Mouse (Mus musculus) CH12.LX (cell line): ENCODE measurements around the gene Nmral1. TPM values are rescaled to one million over a fixed set of nuclear protein-coding genes. Genes with fewer than 3 reads are reported as not detected.

ENCODE experiments used
- DNase-seq: peaks from one replicate; pipeline ENCODE4 v3.0.0-alpha.2; 2013; ENCODE audit errors: extremely low read depth
- H3K27ac ChIP-seq: 2 replicates; pipeline ENCODE4 v1.5.1; 2012; ENCODE audit warnings: low read depth, mild to moderate bottlenecking, control low read depth, moderate library complexity; ENCODE audit not compliant: insufficient read depth
- H3K27me3 ChIP-seq: replicated peaks from 2 replicates; pipeline ENCODE3; 2012; ENCODE audit warnings: inconsistent platforms
- H3K36me3 ChIP-seq, 2 experiments: replicated peaks in 1 of 2; 2 replicates each; pipeline versions ENCODE3 to v1.6.1; 2012; ENCODE audit warnings: inconsistent platforms in 1 of 2, low read length in 1 of 2, mild to moderate bottlenecking in 1 of 2, mixed read lengths in 1 of 2, moderate library complexity in 1 of 2; ENCODE audit not compliant: control insufficient read depth in 1 of 2, insufficient read depth in 1 of 2
- H3K4me1 ChIP-seq, 2 experiments: 2 replicates each; pipeline ENCODE4 v1.6.1; 2012; ENCODE audit warnings: inconsistent platforms in 1 of 2, moderate library complexity in 1 of 2; ENCODE audit not compliant: insufficient read depth in 2 of 2, control insufficient read depth in 1 of 2
- H3K4me2 ChIP-seq: 2 replicates; pipeline ENCODE4 v1.6.1; 2012; ENCODE audit warnings: low read depth, mild to moderate bottlenecking, control low read depth; ENCODE audit not compliant: poor library complexity, insufficient read depth, severe bottlenecking
- H3K4me3 ChIP-seq, 3 experiments: fragments of 150-350 bp in 1 of 3; sonication (generic) in 1 of 3; replicated peaks in 1 of 3; 2 replicates each; pipeline versions ENCODE3 to v1.5.1; 2011 to 2012; ENCODE audit warnings: low read depth in 2 of 3, low read length in 2 of 3, mild to moderate bottlenecking in 2 of 3, moderate library complexity in 2 of 3, control low read depth in 1 of 3, improper control_type of control experiment in 1 of 3, inconsistent platforms in 1 of 3, mixed read lengths in 1 of 3; ENCODE audit not compliant: poor library complexity in 1 of 3
- H3K79me2 ChIP-seq: replicated peaks from 2 replicates; pipeline ENCODE4 v1.6.1; 2012; ENCODE audit warnings: mild to moderate bottlenecking, moderate library complexity; ENCODE audit not compliant: control insufficient read depth, poor library complexity, insufficient read depth, severe bottlenecking; ENCODE audit errors: extremely low read depth
- H3K9ac ChIP-seq: 2 replicates; pipeline ENCODE4 v1.6.1; 2012; ENCODE audit warnings: low read depth, mild to moderate bottlenecking, control low read depth, moderate library complexity; ENCODE audit not compliant: insufficient read depth
- H3K9me3 ChIP-seq: replicated peaks from 2 replicates; pipeline ENCODE3; 2012; ENCODE audit warnings: low read length, inconsistent platforms, mixed read lengths
- BHLHE40 ChIP-seq: IDR thresholded peaks from 2 replicates; pipeline ENCODE4 v1.6.1; 2011; ENCODE audit warnings: mild to moderate bottlenecking, low read depth, low read length, improper control_type of control experiment
- CTCF ChIP-seq, 2 experiments: IDR thresholded peaks in 1 of 2; conservative IDR thresholded peaks in 1 of 2; 2 replicates each; pipeline ENCODE4 v1.5.1; 2011 to 2012; ENCODE audit warnings: low read depth in 2 of 2, low read length in 2 of 2, improper control_type of control experiment in 1 of 2, inconsistent platforms in 1 of 2, mild to moderate bottlenecking in 1 of 2, moderate library complexity in 1 of 2
- EP300 ChIP-seq: IDR thresholded peaks from 2 replicates; pipeline ENCODE4 v1.6.1; 2011; ENCODE audit warnings: low read length, improper control_type of control experiment
- HCFC1 ChIP-seq: IDR thresholded peaks from 2 replicates; pipeline ENCODE4 v1.6.1; 2012; ENCODE audit warnings: low read depth, mild to moderate bottlenecking, inconsistent platforms, low read length, improper control_type of control experiment
- JUN ChIP-seq: IDR thresholded peaks from 2 replicates; pipeline ENCODE4 v1.6.1; 2011; ENCODE audit warnings: low read depth, mild to moderate bottlenecking, low read length, improper control_type of control experiment, moderate library complexity; ENCODE audit not compliant: insufficient read depth
- JUND ChIP-seq: conservative IDR thresholded peaks from 2 replicates; pipeline ENCODE4 v1.6.1; 2011; ENCODE audit warnings: low read depth, low read length, improper control_type of control experiment
- MAFK ChIP-seq: IDR thresholded peaks from 2 replicates; pipeline ENCODE4 v1.6.1; 2011; ENCODE audit warnings: low read length, improper control_type of control experiment; ENCODE audit not compliant: insufficient replicate concordance
- MAX ChIP-seq: IDR thresholded peaks from 2 replicates; pipeline ENCODE4 v1.6.1; 2011; ENCODE audit warnings: low read length, improper control_type of control experiment
- MEF2A ChIP-seq: IDR thresholded peaks from 2 replicates; pipeline ENCODE4 v1.6.1; 2014; ENCODE audit warnings: low read depth, mild to moderate bottlenecking, inconsistent platforms, low read length, improper control_type of control experiment, borderline replicate concordance
- PAX5 ChIP-seq: IDR thresholded peaks from 2 replicates; pipeline ENCODE4 v1.6.1; 2012; ENCODE audit warnings: low read length, inconsistent platforms, mixed read lengths
- POLR2A ChIP-seq: IDR thresholded peaks from 2 replicates; pipeline ENCODE4 v1.6.1; 2011; ENCODE audit warnings: low read depth, mild to moderate bottlenecking, improper control_type of control experiment, low read length
- POLR2AphosphoS2 ChIP-seq: IDR thresholded peaks from 2 replicates; pipeline ENCODE4 v1.6.1; 2011; ENCODE audit warnings: low read depth, low read length, improper control_type of control experiment
- SIN3A ChIP-seq: IDR thresholded peaks from 2 replicates; pipeline ENCODE4 v1.6.1; 2012; ENCODE audit warnings: low read length, improper control_type of control experiment, inconsistent platforms
- UBTF ChIP-seq: IDR thresholded peaks from 2 replicates; pipeline ENCODE4 v1.6.1; 2012; ENCODE audit warnings: low read depth, mild to moderate bottlenecking, inconsistent platforms, low read length, improper control_type of control experiment, moderate library complexity
- USF1 ChIP-seq: IDR thresholded peaks from 2 replicates; pipeline ENCODE4 v1.6.1; 2014; ENCODE audit warnings: low read depth, mild to moderate bottlenecking, inconsistent platforms, low read length, improper control_type of control experiment
- ZMIZ1 ChIP-seq: IDR thresholded peaks from 2 replicates; pipeline ENCODE4 v1.6.1; 2012; ENCODE audit warnings: low read depth, mild to moderate bottlenecking, inconsistent platforms, low read length, improper control_type of control experiment
- ZNF384 ChIP-seq: IDR thresholded peaks from 2 replicates; pipeline ENCODE4 v1.6.1; 2012; ENCODE audit warnings: low read depth, low read length, improper control_type of control experiment, inconsistent platforms
- dilution Hi-C: fragments of 300-500 bp; cut with MboI; formaldehyde crosslinking; loops from 2 replicates; pipeline ENCODE4 v1.14.3; 2020; ENCODE audit warnings: low sequenced_read_pairs; ENCODE audit not compliant: extremely low pct_unique_long_range_greater_than_20kb, extremely low pct_ligation_motif_present
- in situ Hi-C: fragments of 300-500 bp; cut with MboI; formaldehyde crosslinking; loops from 3 replicates; pipeline ENCODE4 v1.14.3; 2019; ENCODE audit warnings: low sequenced_read_pairs, low pct_ligation_motif_present, low pct_unique_long_range_greater_than_20kb, mixed read lengths
- polyA plus RNA-seq: library from polyadenylated mRNA; unstranded; fragments of >175 nt; gene quantifications from 2 replicates; pipeline ENCODE4 v1.2.1, GENCODE M21; 2012; ENCODE audit warnings: low read depth; ENCODE audit not compliant: insufficient read length
- total RNA-seq, 2 experiments: library from RNA; depleted of rRNA; stranded (reverse); fragments of 300-350 nt in 1 of 2; fragments of >200 nt in 1 of 2; gene quantifications; 2 replicates each; pipeline ENCODE4 v1.2.3; 2012 to 2014

Nmral1 gene
- total and polyA plus RNA-seq, 3 experiments = 2.4 to 20.0 (median 3.2) TPM

GRCm38 (mm10) chr16:4725266-4725665 is 6.1 kb upstream of the Nmral1 start:
- DNase-seq = no peak
- Histone ChIP-seq H3K4me1 (peaks cover 6 to 49% of the 10 kb centered on the region in 2 experiments), H3K9ac (no peak overlapping the region), H3K4me3 (no peak overlapping the region), H3K36me3 (no peaks in the 10 kb centered on the region), H3K79me2 (peaks cover 33% of the 10 kb centered on the region), H3K27ac (no peak overlapping the region), H3K27me3 (no peaks in the 10 kb centered on the region), H3K9me3 (no peaks in the 10 kb centered on the region)
- dilution Hi-C loops = no loop called here
- TF ChIP-seq POLR2A (no peak), CTCF (conservative IDR thresholded peaks at IDR 0.05 in 1 of 2, IDR thresholded peaks at IDR 0.05 in 1 of 2; ENCODE audit: low read depth in 2 of 2, low read length in 2 of 2) (no peak), JUND (no peak), BHLHE40 (no peak), POLR2AphosphoS2 (no peak), JUN (no peak), MAX (no peak)
- TF ChIP-seq, all 38 proteins: peak for 0
- no peak overlapping the region for H3K4me2 ChIP-seq
- in situ Hi-C loops = no loop called here

GRCm38 (mm10) chr16:4722915-4723209 is 3.7 kb upstream of the Nmral1 start:
- Histone ChIP-seq H3K4me3 (peak overlapping the region in 1 of 3 experiments; percentile 31), H3K27ac (peak overlapping the region; percentile 84; the same call in 1 of the 2 replicates), H3K36me3 (no peaks in the 10 kb centered on the region), H3K9ac (peak overlapping the region; percentile 83; the same call in 1 of the 2 replicates), H3K4me2 (peak overlapping the region; percentile 99; the same call in 1 of the 2 replicates), H3K4me1 (peaks cover 6 to 29% of the 10 kb centered on the region in 2 experiments), H3K27me3 (no peaks in the 10 kb centered on the region), H3K79me2 (peaks cover 12% of the 10 kb centered on the region), H3K9me3 (peaks cover 7% of the 10 kb centered on the region)
- in situ Hi-C loops (no loop called here), dilution Hi-C loops (no loop called here)
- DNase-seq = peak; percentile 28
- TF ChIP-seq MAFK = no peak
- TF ChIP-seq MAX = 0 out of 2 replicates have a peak, but pooled peaks have one; percentile 5
- TF ChIP-seq MEF2A = 0 out of 2 replicates have a peak, but pooled peaks have one; percentile 5
- TF ChIP-seq PAX5 = no peak
- peak; percentile 2; the same call in 1 of the 2 replicates for TF ChIP-seq EP300
- TF ChIP-seq JUND = no peak
- no peak for TF ChIP-seq ZNF384
- TF ChIP-seq SIN3A = no peak
- no peak for TF ChIP-seq HCFC1
- peak; percentile 51; the same call in 1 of the 2 replicates for TF ChIP-seq ZMIZ1
- TF ChIP-seq UBTF = no peak
- TF ChIP-seq POLR2AphosphoS2 = no peak
- no peak for TF ChIP-seq USF1
